Comparison of ENCODE assay signal across 15 mouse cellular contexts in genomic region chr12:7560245-7560644, GRCm38 (mm10).
"Had no signal": no experiment of that assay in that cellular context is flagged by ENCODE, and none has a peak within 500 bp of the region (broad histone marks: within the 10 kb centered on the region; RNA-seq: fewer than 3 reads in every experiment).

No protein-coding gene starts in this region.

- H3K27me3 ChIP-seq: liver, embryonic 12.5 days; midbrain, embryonic 12.5 days; midbrain, embryonic 15.5 days; stomach, embryonic 15.5 days had no signal

- H3K4me2 ChIP-seq: liver, embryonic 12.5 days; lung, embryonic 14.5 days; midbrain, embryonic 12.5 days; midbrain, embryonic 15.5 days; stomach, embryonic 15.5 days had no signal

- H3K4me1 ChIP-seq: liver, embryonic 12.5 days; midbrain, embryonic 10.5 days; midbrain, embryonic 12.5 days; midbrain, embryonic 15.5 days; stomach, embryonic 15.5 days had no signal

- H3K27ac ChIP-seq: liver, embryonic 12.5 days; liver, embryonic 14.5 days; midbrain, embryonic 10.5 days; midbrain, embryonic 12.5 days; midbrain, embryonic 15.5 days; stomach, embryonic 15.5 days; stomach, postnatal 0 days had no signal

- DNase-seq: lung, adult 18-20 months; lung, embryonic 14.5 days; lung, postnatal 10 days; lung, postnatal 4 days; right cerebral cortex, postnatal 14 days; thymus, adult 2 months; thymus, postnatal 25 days; thymus, postnatal 4 days had no signal

- H3K9me3 ChIP-seq: liver, embryonic 12.5 days; midbrain, embryonic 10.5 days; midbrain, embryonic 12.5 days; midbrain, embryonic 15.5 days; stomach, embryonic 15.5 days had no signal

- H3K4me3 ChIP-seq: liver, embryonic 12.5 days; midbrain, embryonic 10.5 days; midbrain, embryonic 12.5 days; midbrain, embryonic 15.5 days; stomach, embryonic 15.5 days had no signal

- H3K9ac ChIP-seq: liver, embryonic 12.5 days; liver, embryonic 14.5 days; lung, embryonic 14.5 days; midbrain, embryonic 12.5 days; midbrain, embryonic 15.5 days; stomach, embryonic 15.5 days had no signal

- ATAC-seq: liver, embryonic 12.5 days; midbrain, embryonic 15.5 days had no signal

- H3K36me3 ChIP-seq: liver, embryonic 12.5 days; midbrain, embryonic 10.5 days; midbrain, embryonic 12.5 days; midbrain, embryonic 15.5 days; stomach, embryonic 15.5 days had no signal
